Mouse (Mus musculus) mouse embryonic stem cell (cell line): Measurements from ENCODE around the gene Catsper3.

Experiments
- in situ Hi-C, 2 experiments: fragments of 300-500 bp; cut with MboI; formaldehyde crosslinking; loops; 1 replicate in 1 of 2; 3 replicates in 1 of 2; pipeline ENCODE4 v1.14.3; 2019 to 2020; ENCODE audit warnings: low sequenced_read_pairs in 2 of 2, low pct_unique_long_range_greater_than_20kb in 1 of 2, mixed read lengths in 1 of 2; ENCODE audit not compliant: unreplicated experiment in 1 of 2

Catsper3 gene

GRCm38 (mm10) chr13:55836786-55837780, 52.7 kb downstream of the Catsper3 start:
- in situ Hi-C loops, result loop anchor here in 1 of 2 experiments (25.0 kb wide), 2 partner anchors 875 to 1100 kb away; partner anchors contain the start of gene Gprin1

- in situ Hi-C loops, result loop anchor here in 1 of 2 experiments (25.0 kb wide), 2 partner anchors 878 to 1103 kb away; partner anchors contain the start of gene Gprin1
Measured at GRCm38 (mm10) chr13:55840223-55840622, 55.9 kb downstream of the Catsper3 start.

DNA sequence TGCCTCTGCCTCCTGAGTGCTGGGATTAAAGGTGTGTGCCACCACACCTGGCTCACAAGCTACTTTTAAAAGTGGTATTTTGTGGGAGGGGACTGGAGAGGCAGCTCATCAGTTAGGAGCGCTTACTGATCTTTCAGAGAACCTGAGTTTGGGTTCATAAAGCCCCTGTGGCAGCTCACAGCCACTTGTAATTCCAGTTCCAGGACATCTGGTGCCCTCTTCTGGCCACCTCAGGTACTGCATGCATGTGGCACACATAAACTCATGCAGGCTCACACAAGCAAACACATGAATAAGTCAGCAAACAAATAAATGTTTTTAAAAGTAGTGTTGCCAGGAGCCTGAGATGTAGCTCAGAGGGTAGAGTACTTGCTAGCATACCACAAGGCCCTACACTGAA, 59.3 kb downstream of the Catsper3 start:
- in situ Hi-C loops, result loop anchor here in 1 of 2 experiments (25.0 kb wide), 2 partner anchors 881 to 1106 kb away; partner anchors contain the start of gene Gprin1

GRCm38 (mm10) chr13:55847805-55848204, 63.4 kb downstream of the Catsper3 start:
- in situ Hi-C loops, result loop anchor here in 1 of 2 experiments (25.0 kb wide), 2 partner anchors 886 to 1111 kb away; partner anchors contain the start of gene Gprin1

- in situ Hi-C loops, result loop anchor here in 1 of 2 experiments (25.0 kb wide), 2 partner anchors 886 to 1111 kb away; partner anchors contain the start of gene Gprin1
Measured at GRCm38 (mm10) chr13:55848604-55849190, 64.3 kb downstream of the Catsper3 start.

DNA sequence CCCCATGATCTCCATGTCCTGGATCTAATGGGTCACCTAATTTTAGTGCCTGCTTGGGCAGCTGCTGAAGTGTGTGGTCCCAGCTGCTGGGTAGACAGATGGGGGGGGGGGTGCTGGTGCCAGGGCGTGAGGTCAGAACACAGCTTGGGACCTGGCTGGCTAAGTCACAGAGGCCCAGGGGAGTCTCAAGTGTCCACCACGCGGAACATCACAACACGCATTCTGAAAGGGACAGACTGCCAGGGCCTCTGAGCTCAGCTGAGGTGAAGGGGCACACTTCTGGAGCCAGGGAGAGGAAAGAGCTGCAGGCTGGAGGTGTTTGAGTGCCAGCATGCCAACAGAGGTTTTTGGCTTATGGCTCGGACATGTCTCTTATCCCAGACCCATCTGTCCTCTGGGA, 66.4 kb downstream of the Catsper3 start:
- in situ Hi-C loops, result no loop called here

DNA sequence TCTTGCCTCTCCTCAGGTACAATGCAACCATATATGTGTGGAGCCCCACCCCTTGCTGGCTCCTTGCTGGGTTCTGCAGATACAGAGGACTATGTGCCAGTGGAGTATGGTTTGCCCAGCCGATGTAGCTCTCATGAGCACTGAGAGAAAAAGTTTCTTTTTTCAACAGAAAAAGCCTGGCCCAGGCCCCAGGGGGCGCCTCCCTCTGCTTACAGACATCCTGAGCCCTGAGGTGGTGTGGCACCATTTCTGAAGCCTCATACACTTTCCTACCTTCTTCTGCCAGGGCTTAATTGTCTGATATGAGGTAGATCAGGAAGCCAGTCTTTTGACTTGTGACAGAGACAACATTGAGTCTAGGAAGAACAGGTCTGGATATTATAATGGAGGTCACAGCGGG, 67.8 kb downstream of the Catsper3 start:
- in situ Hi-C loops, result no loop called here

DNA sequence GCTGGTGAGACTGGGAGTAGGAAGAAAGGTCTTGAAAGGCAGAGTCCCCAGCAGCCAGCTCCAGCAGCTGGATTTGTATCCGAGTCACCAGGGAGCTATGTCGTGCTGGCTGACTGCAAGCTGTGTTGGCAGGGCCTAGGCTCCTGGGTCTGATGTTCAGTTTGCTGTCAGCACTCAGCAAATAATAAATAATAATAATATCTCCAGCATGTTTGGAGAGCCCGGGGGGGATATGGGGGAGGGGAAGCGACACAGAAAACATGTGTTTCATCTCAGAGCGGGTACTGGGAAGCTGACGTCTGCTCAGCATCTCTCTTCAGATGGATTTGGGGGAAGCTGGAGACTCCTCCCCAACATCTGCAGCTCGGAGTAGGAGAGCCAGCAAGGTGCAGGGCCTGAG, 71.4 kb downstream of the Catsper3 start:
- in situ Hi-C loops, result no loop called here

GRCm38 (mm10) chr13:55858463-55858862, 74.1 kb downstream of the Catsper3 start:
- in situ Hi-C loops, result no loop called here
